Mouse (Mus musculus) neural tube, embryonic 12.5 days (tissue): ENCODE data around the gene 2810004N23Rik. TPM values are rescaled to one million over a fixed set of nuclear protein-coding genes. Genes with fewer than 3 reads are reported as not detected.

ENCODE experiments used
- ATAC-seq: fragments of 200-750 bp; cut with Nextera tagmentation; 2 replicates; pipeline ENCODE4 v1.8.0; 2017; ENCODE audit warnings: low read depth, mild to moderate bottlenecking, moderate TSS enrichment, moderate library complexity; ENCODE audit not compliant: low FRiP score
- H3K27ac ChIP-seq: fragments of 300-500 bp; sonication (generic); 2 replicates; pipeline ENCODE4 v1.5.1; 2016
- H3K27me3 ChIP-seq: fragments of 300-500 bp; sonication (generic); replicated peaks from 2 replicates; pipeline ENCODE4 v1.6.1; 2016; ENCODE audit warnings: mild to moderate bottlenecking
- H3K36me3 ChIP-seq: fragments of 300-500 bp; sonication (generic); 2 replicates; pipeline ENCODE4 v1.6.1; 2016; ENCODE audit warnings: mild to moderate bottlenecking
- H3K4me1 ChIP-seq: fragments of 300-500 bp; sonication (generic); 2 replicates; pipeline ENCODE4 v1.6.1; 2016
- H3K4me2 ChIP-seq: fragments of 300-500 bp; sonication (generic); replicated peaks from 2 replicates; pipeline ENCODE4 v1.6.1; 2016; ENCODE audit warnings: mild to moderate bottlenecking
- H3K4me3 ChIP-seq: fragments of 300-500 bp; sonication (generic); 2 replicates; pipeline ENCODE4 v1.5.1; 2016
- H3K9ac ChIP-seq: fragments of 300-500 bp; sonication (generic); 2 replicates; pipeline ENCODE4 v1.6.1; 2016; ENCODE audit warnings: mild to moderate bottlenecking
- H3K9me3 ChIP-seq: fragments of 300-500 bp; sonication (generic); 2 replicates; pipeline ENCODE4 v1.6.1; 2016; ENCODE audit warnings: mild to moderate bottlenecking
- WGBS: fragments of 180-500 bp; shearing (Covaris S2); methylation state at CpG from one replicate; pipeline ENCODE4 v1.1.7; 2016; 5-methylcytosine and 5-hydroxymethylcytosine counted together
- polyA plus RNA-seq: library from polyadenylated mRNA; unstranded; fragments of >200 nt; fragmentation: Nextera tagmentation; extraction: Ambion mirVana; gene quantifications from 2 replicates; pipeline ENCODE4 v1.2.1, GENCODE M21; 2016

Gene 2810004N23Rik
- polyA plus RNA-seq, 1 experiment from 2014 or later: 40.2 TPM

GRCm38 (mm10) chr8:124831941-124832340 lies 31.0 kb downstream of the 2810004N23Rik start:
- Histone ChIP-seq H3K27me3 (0 out of 2 replicates have a peak, but pooled peaks cover 3% of the 10 kb centered on the region), H3K36me3 (peaks cover 17% of the 10 kb centered on the region), H3K27ac (no peak overlapping the region), H3K9me3 (no peaks in the 10 kb centered on the region), H3K4me1 (no peaks in the 10 kb centered on the region), H3K9ac (no peak overlapping the region), H3K4me3 (no peak overlapping the region), H3K4me2 (no peak overlapping the region)
- 85% methylated on average over 6 of the region's 6 CpGs for WGBS
- ATAC-seq: no peak

GRCm38 (mm10) chr8:124831531-124831930 lies 31.4 kb downstream of the 2810004N23Rik start:
- Histone ChIP-seq H3K4me3 (no peak overlapping the region), H3K27me3 (0 out of 2 replicates have a peak, but pooled peaks cover 3% of the 10 kb centered on the region), H3K9me3 (no peaks in the 10 kb centered on the region), H3K4me2 (no peak overlapping the region), H3K4me1 (no peaks in the 10 kb centered on the region), H3K36me3 (peaks cover 17% of the 10 kb centered on the region), H3K9ac (no peak overlapping the region), H3K27ac (no peak overlapping the region)
- WGBS: 80% methylated on average over 6 of the region's 6 CpGs
- ATAC-seq: no peak

- Histone ChIP-seq H3K27ac (no peak overlapping the region), H3K4me2 (no peak overlapping the region), H3K36me3 (peaks cover 18% of the 10 kb centered on the region), H3K4me1 (no peaks in the 10 kb centered on the region), H3K9me3 (no peaks in the 10 kb centered on the region), H3K9ac (no peak overlapping the region), H3K27me3 (0 out of 2 replicates have a peak, but pooled peaks cover 3% of the 10 kb centered on the region), H3K4me3 (no peak overlapping the region)
- 85% methylated on average over 13 of the region's 13 CpGs for WGBS
- ATAC-seq: no peak
Measured at GRCm38 (mm10) chr8:124830050-124830449, 32.9 kb downstream of the 2810004N23Rik start.

GRCm38 (mm10) chr8:124828561-124829240 lies 34.2 kb downstream of the 2810004N23Rik start:
- no peak overlapping the region for H3K27ac ChIP-seq
- 83% methylated on average over 24 of the region's 24 CpGs for WGBS
- peaks cover 31% of the 10 kb centered on the region for H3K36me3 ChIP-seq
- no peak overlapping the region for H3K9ac ChIP-seq
- H3K4me2 ChIP-seq: no peak overlapping the region
- no peak overlapping the region for H3K4me3 ChIP-seq
- ATAC-seq: no peak
- H3K9me3 ChIP-seq: no peaks in the 10 kb centered on the region
- peaks cover 8% of the 10 kb centered on the region; the same call in 1 of the 2 replicates for H3K27me3 ChIP-seq
- no peaks in the 10 kb centered on the region for H3K4me1 ChIP-seq

- ATAC-seq: no peak
- Histone ChIP-seq H3K27me3 (peaks cover 8% of the 10 kb centered on the region; the same call in 1 of the 2 replicates), H3K9me3 (no peaks in the 10 kb centered on the region), H3K4me3 (no peak overlapping the region), H3K27ac (no peak overlapping the region), H3K4me2 (no peak overlapping the region), H3K36me3 (peaks cover 40% of the 10 kb centered on the region), H3K4me1 (no peaks in the 10 kb centered on the region), H3K9ac (no peak overlapping the region)
- WGBS: 1% methylated on average over 5 of the region's 5 CpGs
Measured at GRCm38 (mm10) chr8:124827387-124827786, 35.5 kb downstream of the 2810004N23Rik start.

GRCm38 (mm10) chr8:124826658-124827057 lies 36.3 kb downstream of the 2810004N23Rik start:
- 32% methylated on average over 7 of the region's 7 CpGs for WGBS
- H3K27ac ChIP-seq: no peak overlapping the region
- no peak overlapping the region for H3K9ac ChIP-seq
- H3K4me3 ChIP-seq: no peak overlapping the region
- ATAC-seq: no peak
- H3K4me1 ChIP-seq: no peaks in the 10 kb centered on the region
- peaks cover 8% of the 10 kb centered on the region; the same call in 1 of the 2 replicates for H3K27me3 ChIP-seq
- no peaks in the 10 kb centered on the region for H3K9me3 ChIP-seq
- H3K36me3 ChIP-seq: peaks cover 40% of the 10 kb centered on the region
- H3K4me2 ChIP-seq: no peak overlapping the region

- Histone ChIP-seq H3K4me3 (no peak overlapping the region), H3K27ac (no peak overlapping the region), H3K27me3 (peaks cover 5% of the 10 kb centered on the region; the same call in 1 of the 2 replicates), H3K9ac (no peak overlapping the region), H3K36me3 (peaks cover 45% of the 10 kb centered on the region), H3K4me1 (no peaks in the 10 kb centered on the region), H3K9me3 (no peaks in the 10 kb centered on the region), H3K4me2 (no peak overlapping the region)
- ATAC-seq: no peak
- 79% methylated on average over 6 of the region's 6 CpGs for WGBS
Measured at GRCm38 (mm10) chr8:124823497-124823896, 39.4 kb downstream of the 2810004N23Rik start.

GRCm38 (mm10) chr8:124820125-124820524 lies 42.8 kb downstream of the 2810004N23Rik start:
- Histone ChIP-seq H3K27ac (no peak overlapping the region), H3K9ac (no peak overlapping the region), H3K27me3 (peaks cover 5% of the 10 kb centered on the region; the same call in 1 of the 2 replicates), H3K4me3 (no peak overlapping the region), H3K4me2 (no peak overlapping the region), H3K4me1 (no peaks in the 10 kb centered on the region), H3K36me3 (peaks cover 67% of the 10 kb centered on the region), H3K9me3 (peaks cover 3% of the 10 kb centered on the region; the same call in 1 of the 2 replicates)
- ATAC-seq: no peak
- WGBS: 80% methylated on average over 11 of the region's 11 CpGs

- H3K4me2 ChIP-seq: no peak overlapping the region
- WGBS: 77% methylated on average over 6 of the region's 6 CpGs
- H3K4me3 ChIP-seq: no peak overlapping the region
- peaks cover 3% of the 10 kb centered on the region; the same call in 1 of the 2 replicates for H3K9me3 ChIP-seq
- no peak overlapping the region for H3K9ac ChIP-seq
- ATAC-seq: no peak
- H3K4me1 ChIP-seq: no peaks in the 10 kb centered on the region
- H3K36me3 ChIP-seq: peaks cover 62% of the 10 kb centered on the region
- H3K27me3 ChIP-seq: peaks cover 2% of the 10 kb centered on the region; the same call in 1 of the 2 replicates
- no peak overlapping the region for H3K27ac ChIP-seq
Measured at GRCm38 (mm10) chr8:124819612-124820115, 43.3 kb downstream of the 2810004N23Rik start.

- Histone ChIP-seq H3K27me3 (no peaks in the 10 kb centered on the region; the same call in 1 of the 2 replicates), H3K9me3 (peaks cover 3% of the 10 kb centered on the region; the same call in 1 of the 2 replicates), H3K36me3 (peaks cover 44% of the 10 kb centered on the region), H3K9ac (no peak overlapping the region), H3K4me1 (no peaks in the 10 kb centered on the region), H3K4me2 (no peak overlapping the region), H3K27ac (no peak overlapping the region), H3K4me3 (no peak overlapping the region)
- ATAC-seq: no peak
- 90% methylated on average over 3 of the region's 3 CpGs for WGBS
Measured at GRCm38 (mm10) chr8:124817361-124817760, 45.6 kb downstream of the 2810004N23Rik start.

GRCm38 (mm10) chr8:124816866-124817265 lies 46.1 kb downstream of the 2810004N23Rik start:
- H3K36me3 ChIP-seq: peaks cover 44% of the 10 kb centered on the region
- 92% methylated on average over 11 of the region's 11 CpGs for WGBS
- no peak for ATAC-seq

GRCm38 (mm10) chr8:124815870-124816269 lies 47.0 kb downstream of the 2810004N23Rik start:
- Histone ChIP-seq H3K9me3 (peaks cover 3% of the 10 kb centered on the region; the same call in 1 of the 2 replicates), H3K27me3 (no peaks in the 10 kb centered on the region; the same call in 1 of the 2 replicates), H3K4me1 (peaks cover 5% of the 10 kb centered on the region), H3K27ac (no peak overlapping the region), H3K9ac (no peak overlapping the region), H3K4me2 (no peak overlapping the region), H3K4me3 (no peak overlapping the region), H3K36me3 (peaks cover 41% of the 10 kb centered on the region)
- ATAC-seq: no peak
- WGBS: 91% methylated on average over 12 of the region's 12 CpGs

More at GRCm38 (mm10) chr8:124816866-124817265, 46.1 kb downstream of the 2810004N23Rik start:
- Histone ChIP-seq H3K4me2 (no peak overlapping the region), H3K4me3 (no peak overlapping the region), H3K27ac (no peak overlapping the region), H3K9me3 (peaks cover 3% of the 10 kb centered on the region; the same call in 1 of the 2 replicates), H3K9ac (no peak overlapping the region), H3K4me1 (no peaks in the 10 kb centered on the region), H3K27me3 (no peaks in the 10 kb centered on the region; the same call in 1 of the 2 replicates)
